Mouse (Mus musculus) bone marrow macrophage, adult 2 months (primary cell): Measurements from ENCODE around the gene Tmem179b.

Experiments
- CTCF ChIP-seq: IDR thresholded peaks from 2 replicates; pipeline ENCODE4 v1.5.1; 2012; ENCODE audit warnings: low read depth, mild to moderate bottlenecking, low read length, moderate library complexity
- POLR2A ChIP-seq: IDR thresholded peaks from 2 replicates; pipeline ENCODE4 v1.6.1; 2012; ENCODE audit warnings: mild to moderate bottlenecking, low read depth, low read length, borderline replicate concordance

DNA sequence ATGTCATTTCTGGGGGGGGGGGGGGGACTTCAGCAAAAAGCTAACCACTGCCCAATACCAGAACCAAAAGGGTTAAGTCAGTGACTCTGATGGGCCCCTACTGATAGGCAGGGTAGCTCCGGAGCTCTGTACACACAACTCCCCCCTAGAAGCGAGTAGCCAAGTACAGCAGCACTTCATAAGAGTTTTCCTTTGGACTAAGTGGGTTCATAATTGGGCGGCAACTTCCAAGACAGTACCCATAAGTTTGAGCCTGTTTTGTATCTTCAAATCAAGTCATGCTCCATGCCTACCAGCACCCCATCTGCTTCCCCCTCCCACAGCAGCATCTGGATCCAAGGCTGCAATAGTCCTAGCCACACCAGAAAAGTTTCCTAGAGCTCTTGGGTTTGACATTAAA lies 18.6 kb downstream of the Tmem179b start:
- no peak for TF ChIP-seq CTCF
- no peak for TF ChIP-seq POLR2A
